Comparison of ENCODE assay signal across 7 mouse cellular contexts in the genomic region with DNA sequence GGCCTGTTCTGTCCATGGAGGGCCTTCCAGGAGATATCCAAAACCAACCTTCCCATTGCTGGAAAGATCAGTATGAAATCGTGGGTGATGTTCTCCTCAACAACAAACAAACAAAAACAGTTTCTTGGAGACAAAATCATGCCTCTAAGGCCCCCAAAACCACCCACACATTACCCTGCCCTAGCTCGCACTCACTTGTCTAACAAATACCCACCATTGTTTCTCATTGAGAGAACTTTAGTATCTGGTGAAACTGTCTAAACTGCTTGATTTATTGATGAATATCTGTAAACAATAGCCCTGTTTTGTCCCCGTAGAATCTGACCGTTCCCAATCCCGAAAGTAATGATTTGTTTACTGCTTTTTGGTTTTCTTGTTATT. TPM values are rescaled to one million over a fixed set of nuclear protein-coding genes. Genes with fewer than 3 reads are reported as not detected.
A peak's percentile ranks its signal among the peaks of the same experiment; 100 is the strongest.
DNase-seq lines count a peak whose midpoint lies in the region; ATAC-seq and TF ChIP-seq lines count a peak whose summit lies in the region.

No protein-coding gene starts in this region.

- no peaks in the 10 kb centered on the region for H3K36me3 ChIP-seq in lung, embryonic 15.5 days
- no peaks in the 10 kb centered on the region for H3K36me3 ChIP-seq in forebrain, embryonic 11.5 days (ENCODE audit: control insufficient read depth, insufficient read depth, low read length)
- 0 out of 2 replicates have a peak, but pooled peaks cover 3% of the 10 kb centered on the region for H3K36me3 ChIP-seq in limb, embryonic 12.5 days

- no peak for DNase-seq in lung, postnatal 14 days
- DNase-seq in forebrain, embryonic 11.5 days (ENCODE audit: low spot score): no peak
- DNase-seq in adrenal gland, adult 2 months: no peak
- DNase-seq in right cerebral cortex, adult 18-20 months: no peak

- no peak; the same call in 1 of the 2 replicates for ATAC-seq in lung, embryonic 15.5 days (ENCODE audit: borderline replicate concordance, extremely low read depth, low FRiP score, low TSS enrichment)
- no peak for ATAC-seq in forebrain, embryonic 11.5 days (replicated peaks; ENCODE audit: low FRiP score)
- ATAC-seq in limb, embryonic 12.5 days (ENCODE audit: insufficient number of reproducible peaks, insufficient read depth, low FRiP score, low TSS enrichment, low read depth): 0 out of 2 replicates have a peak, but pooled peaks have one; percentile 12

- no peak for TF ChIP-seq CTCF in olfactory bulb, adult 2 months (IDR thresholded peaks at IDR 0.05; ENCODE audit: insufficient read depth, low read depth, low read length)

- no peaks in the 10 kb centered on the region for H3K9me3 ChIP-seq in lung, embryonic 15.5 days
- no peaks in the 10 kb centered on the region for H3K9me3 ChIP-seq in forebrain, embryonic 11.5 days (ENCODE audit: control insufficient read depth, low read length)
- no peaks in the 10 kb centered on the region for H3K9me3 ChIP-seq in limb, embryonic 12.5 days

- no peak for TF ChIP-seq POLR2A in olfactory bulb, adult 2 months (IDR thresholded peaks at IDR 0.05; ENCODE audit: insufficient read depth, low read depth, low read length)

- peak overlapping the region; percentile 94 for H3K4me3 ChIP-seq in lung, embryonic 15.5 days
- H3K4me3 ChIP-seq in forebrain, embryonic 11.5 days (ENCODE audit: low read depth, low read length): peak overlapping the region; percentile 93
- H3K4me3 ChIP-seq in limb, embryonic 12.5 days (replicated peaks): peak overlapping the region; percentile 98
- H3K4me3 ChIP-seq in olfactory bulb, adult 2 months (ENCODE audit: insufficient read depth, low read depth, low read length): peak overlapping the region; percentile 87

- H3K27me3 ChIP-seq in lung, embryonic 15.5 days: no peaks in the 10 kb centered on the region
- H3K27me3 ChIP-seq in forebrain, embryonic 11.5 days (ENCODE audit: control insufficient read depth, insufficient read depth, low read length): no peaks in the 10 kb centered on the region
- no peaks in the 10 kb centered on the region for H3K27me3 ChIP-seq in limb, embryonic 12.5 days

- H3K4me1 ChIP-seq in lung, embryonic 15.5 days: peaks cover 19% of the 10 kb centered on the region
- H3K4me1 ChIP-seq in forebrain, embryonic 11.5 days (replicated peaks; ENCODE audit: control insufficient read depth, insufficient read depth, low read length): no peaks in the 10 kb centered on the region
- H3K4me1 ChIP-seq in limb, embryonic 12.5 days (replicated peaks): peaks cover 11% of the 10 kb centered on the region
- H3K4me1 ChIP-seq in olfactory bulb, adult 2 months (ENCODE audit: control insufficient read depth, insufficient read depth, low read length): no peaks in the 10 kb centered on the region

- H3K4me2 ChIP-seq in lung, embryonic 15.5 days: peak overlapping the region; percentile 69
- peak overlapping the region; percentile 64 for H3K4me2 ChIP-seq in forebrain, embryonic 11.5 days (ENCODE audit: low read depth, low read length, severe bottlenecking)
- H3K4me2 ChIP-seq in limb, embryonic 12.5 days: peak overlapping the region; percentile 61

- 59% methylated on average over 5 of the region's 5 CpGs for WGBS in lung, embryonic 15.5 days
- WGBS in forebrain, embryonic 11.5 days: 70% methylated on average over 5 of the region's 5 CpGs
- WGBS in limb, embryonic 12.5 days: 73% methylated on average over 5 of the region's 5 CpGs
- 53% methylated on average over 5 of the region's 5 CpGs for WGBS in olfactory bulb, adult 2 months

- H3K9ac ChIP-seq in lung, embryonic 15.5 days: peak overlapping the region; percentile 39
- H3K9ac ChIP-seq in forebrain, embryonic 11.5 days (ENCODE audit: low read length): peak overlapping the region; percentile 94
- H3K9ac ChIP-seq in limb, embryonic 12.5 days (replicated peaks): no peak overlapping the region; the same call in 1 of the 2 replicates

- peak overlapping the region; percentile 97 for H3K27ac ChIP-seq in lung, embryonic 15.5 days
- peak overlapping the region; percentile 81 for H3K27ac ChIP-seq in forebrain, embryonic 11.5 days (ENCODE audit: low read depth, low read length)
- H3K27ac ChIP-seq in limb, embryonic 12.5 days: peak overlapping the region; percentile 98
- H3K27ac ChIP-seq in olfactory bulb, adult 2 months (ENCODE audit: insufficient read depth, low read depth, low read length): peak overlapping the region; percentile 78

RNA-seq across cellular contexts. Expression of gene Tent2, which starts 0.5 kb away (rescaled TPM):
- polyA plus RNA-seq in lung, embryonic 15.5 days (2015; fragmentation: Nextera tagmentation; extraction: Ambion mirVana): 52.4 and 57.1 TPM in 2 replicates
- 71.0 and 72.4 TPM in 2 replicates for polyA plus RNA-seq in forebrain, embryonic 11.5 days (2014; fragmentation: Nextera tagmentation; extraction: Ambion mirVana)
- polyA plus RNA-seq in limb, embryonic 12.5 days (2016; fragmentation: Nextera tagmentation; extraction: Ambion mirVana): 70.5 and 73.6 TPM in 2 replicates
- polyA plus RNA-seq in olfactory bulb, adult 2 months (2012; ENCODE audit: insufficient read depth, insufficient read length, low replicate concordance, missing spikeins): not detected in 2 replicates
- 10 to 100 TPM; 26.8 to 42.7 TPM for total RNA-seq in adrenal gland, adult 2 months (2021)
- 8.3 and 8.9 TPM in 2 replicates for polyA plus RNA-seq in adrenal gland, adult 2 months (2012; rRNA removed)

RNA-seq across cellular contexts. Expression of gene Cmya5, which starts 48.1 kb away (rescaled TPM):
- 0.42 TPM in 2 replicates for polyA plus RNA-seq in lung, embryonic 15.5 days (2015; fragmentation: Nextera tagmentation; extraction: Ambion mirVana)
- polyA plus RNA-seq in forebrain, embryonic 11.5 days (2014; fragmentation: Nextera tagmentation; extraction: Ambion mirVana): 0.13 TPM in 1 of 2 replicates, not detected in the other
- 0.03 and 0.04 TPM in 2 replicates for polyA plus RNA-seq in limb, embryonic 12.5 days (2016; fragmentation: Nextera tagmentation; extraction: Ambion mirVana)
- polyA plus RNA-seq in olfactory bulb, adult 2 months (2012; ENCODE audit: insufficient read depth, insufficient read length, low replicate concordance, missing spikeins): not detected in 2 replicates
- under 1 TPM; 0.20 to 0.38 TPM for total RNA-seq in adrenal gland, adult 2 months (2021)
- polyA plus RNA-seq in adrenal gland, adult 2 months (2012; rRNA removed): 0.04 and 0.06 TPM in 2 replicates
